Mouse (Mus musculus) layer of hippocampus, adult 2 months (tissue): ENCODE data around the gene Baiap2. TPM values are rescaled to one million over a fixed set of nuclear protein-coding genes. Genes with fewer than 3 reads are reported as not detected.

Experiments used
- DNase-seq, 2 experiments: peaks; one replicate each; pipeline ENCODE4 v3.0.0; 2022; ENCODE audit warnings: low spot score in 2 of 2
- H3K27ac ChIP-seq: fragments of 200-600 bp; 2 replicates; pipeline ENCODE4 v1.8.1; 2022
- H3K4me3 ChIP-seq: fragments of 200-600 bp; 2 replicates; pipeline ENCODE4 v1.8.1; 2022; ENCODE audit warnings: mild to moderate bottlenecking
- CTCF ChIP-seq: fragments of 200-600 bp; conservative IDR thresholded peaks from 2 replicates; pipeline ENCODE4 v1.8.1; 2022; ENCODE audit warnings: antibody characterized with exemption, mild to moderate bottlenecking, moderate library complexity
- total RNA-seq, 2 experiments: library from RNA; stranded (reverse); gene quantifications; 2 replicates each; pipeline ENCODE4 v1.2.3; 2021

Baiap2 gene
- total RNA-seq, 2 experiments from 2014 or later: 244 to 257 TPM

- DNase-seq: no peak
- no peak overlapping the region for H3K27ac ChIP-seq
- TF ChIP-seq CTCF: no peak
- no peak overlapping the region for H3K4me3 ChIP-seq
Measured at GRCm38 (mm10) chr11:119975739-119976501, 33.4 kb downstream of the Baiap2 start.

GRCm38 (mm10) chr11:119978701-119979100, 36.1 kb downstream of the Baiap2 start:
- Histone ChIP-seq H3K4me3 (no peak overlapping the region), H3K27ac (peak overlapping the region; percentile 28; the same call in 1 of the 2 replicates)
- no peak for DNase-seq
- no peak for TF ChIP-seq CTCF

GRCm38 (mm10) chr11:119979596-119980385, 37.2 kb downstream of the Baiap2 start:
- Histone ChIP-seq H3K27ac (peak overlapping the region; percentile 14; the same call in 1 of the 2 replicates), H3K4me3 (no peak overlapping the region)
- no peak for DNase-seq
- no peak for TF ChIP-seq CTCF

GRCm38 (mm10) chr11:119981769-119982168, 39.2 kb downstream of the Baiap2 start:
- no peak for TF ChIP-seq CTCF
- Histone ChIP-seq H3K4me3 (no peak overlapping the region), H3K27ac (peak overlapping the region; percentile 36; the same call in 1 of the 2 replicates)
- DNase-seq: no peak

- no peak overlapping the region for H3K4me3 ChIP-seq
- DNase-seq: no peak
- TF ChIP-seq CTCF: no peak
- peak overlapping the region; percentile 36; the same call in 1 of the 2 replicates for H3K27ac ChIP-seq
Measured at GRCm38 (mm10) chr11:119982236-119982635, 39.7 kb downstream of the Baiap2 start.

- no peak for TF ChIP-seq CTCF
- Histone ChIP-seq H3K27ac (peak overlapping the region; percentile 36; the same call in 1 of the 2 replicates), H3K4me3 (no peak overlapping the region)
- no peak for DNase-seq
Measured at GRCm38 (mm10) chr11:119983151-119983550, 40.6 kb downstream of the Baiap2 start.

GRCm38 (mm10) chr11:119986751-119987425, 44.3 kb downstream of the Baiap2 start:
- DNase-seq: no peak
- H3K27ac ChIP-seq: peak overlapping the region; percentile 92; the same call in 1 of the 2 replicates
- TF ChIP-seq CTCF: no peak

GRCm38 (mm10) chr11:119987876-119988275, 45.3 kb downstream of the Baiap2 start:
- no peak for TF ChIP-seq CTCF
- no peak for DNase-seq
- Histone ChIP-seq H3K4me3 (no peak overlapping the region), H3K27ac (peak overlapping the region; percentile 92)

More at GRCm38 (mm10) chr11:119986751-119987425, 44.3 kb downstream of the Baiap2 start:
- no peak overlapping the region for H3K4me3 ChIP-seq

GRCm38 (mm10) chr11:119988391-119988790, 45.8 kb downstream of the Baiap2 start:
- DNase-seq: no peak
- Histone ChIP-seq H3K4me3 (no peak overlapping the region), H3K27ac (peak overlapping the region; percentile 92)
- no peak for TF ChIP-seq CTCF

GRCm38 (mm10) chr11:119989115-119989564, 46.6 kb downstream of the Baiap2 start:
- no peak for TF ChIP-seq CTCF
- H3K27ac ChIP-seq: peak overlapping the region; percentile 92
- DNase-seq: peak in 1 of 2 experiments; percentile 65
- H3K4me3 ChIP-seq: no peak overlapping the region

- DNase-seq: peak in 1 of 2 experiments; percentile 55
- Histone ChIP-seq H3K4me3 (peak overlapping the region; percentile 3; the same call in 1 of the 2 replicates), H3K27ac (peak overlapping the region; percentile 92)
- TF ChIP-seq CTCF: no peak
Measured at GRCm38 (mm10) chr11:119990658-119991337, 48.2 kb downstream of the Baiap2 start.

GRCm38 (mm10) chr11:119991338-119991678, 48.7 kb downstream of the Baiap2 start:
- DNase-seq: peak; percentile 95 to 99
- Histone ChIP-seq H3K27ac (peak overlapping the region; percentile 92), H3K4me3 (peak overlapping the region; percentile 3; the same call in 1 of the 2 replicates)
- TF ChIP-seq CTCF: peak; percentile 99
